ENCODE assay signal across 12 mouse cellular contexts in the genomic region with DNA sequence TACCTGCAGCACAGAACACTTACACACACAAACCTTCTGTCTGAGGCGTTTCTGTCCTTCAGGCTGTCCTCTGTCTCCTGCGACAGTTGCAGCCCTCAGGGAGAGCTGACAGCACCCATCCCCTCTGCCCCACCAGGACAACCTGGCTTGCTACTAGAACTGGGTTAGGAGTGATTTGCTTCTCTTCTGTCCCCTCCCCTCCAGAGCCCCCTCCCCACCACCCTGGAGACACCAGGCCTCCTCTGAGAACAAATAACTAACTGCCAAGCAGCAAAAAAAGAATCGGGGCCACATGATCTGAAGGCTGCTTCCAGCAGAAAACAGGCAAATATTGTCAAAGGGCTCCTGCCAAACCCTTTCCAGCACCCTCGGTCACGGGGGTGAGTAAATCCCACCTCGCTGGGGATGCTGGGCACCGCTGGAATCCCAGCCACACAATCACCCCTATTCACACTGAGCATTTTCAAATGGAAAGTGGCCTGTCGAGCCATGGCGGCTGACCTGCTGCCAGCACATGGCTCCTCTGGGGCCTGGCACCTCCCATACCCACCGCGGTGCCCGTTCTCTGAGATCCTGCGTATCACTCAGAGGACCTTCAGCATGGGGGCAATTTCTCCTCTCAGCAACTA. TPM values are rescaled to one million over a fixed set of nuclear protein-coding genes. Genes with fewer than 3 reads are reported as not detected.
DNase-seq lines count a peak whose midpoint lies in the region; ATAC-seq and TF ChIP-seq lines count a peak whose summit lies in the region.
"Had no signal": no experiment of that assay in that cellular context is flagged by ENCODE, and none has a peak within 500 bp of the region (broad histone marks: within the 10 kb centered on the region; RNA-seq: fewer than 3 reads in every experiment).

No protein-coding gene starts in this region.

- TF ChIP-seq CTCF in thymus, adult 2 months (IDR thresholded peaks at IDR 0.05; ENCODE audit: borderline replicate concordance, control insufficient read depth, extremely low read depth, insufficient read depth, low read length, poor library complexity) = no peak

- peaks cover 16% of the 10 kb centered on the region; the same call in 1 of the 2 replicates for H3K4me1 ChIP-seq in forebrain, embryonic 13.5 days
- H3K4me1 ChIP-seq in forebrain, embryonic 11.5 days (replicated peaks; ENCODE audit: control insufficient read depth, insufficient read depth, low read length) = no peaks in the 10 kb centered on the region; the same call in 1 of the 2 replicates
- H3K4me1 ChIP-seq in thymus, adult 2 months (replicated peaks; ENCODE audit: control insufficient read depth, insufficient read depth, low read length) = no peaks in the 10 kb centered on the region

- no peaks in the 10 kb centered on the region for H3K27me3 ChIP-seq in forebrain, embryonic 13.5 days
- no peaks in the 10 kb centered on the region for H3K27me3 ChIP-seq in forebrain, embryonic 11.5 days (ENCODE audit: control insufficient read depth, insufficient read depth, low read length)
- no peaks in the 10 kb centered on the region for H3K27me3 ChIP-seq in thymus, adult 2 months (ENCODE audit: control insufficient read depth, insufficient read depth, low read length)
- H3K27me3 ChIP-seq: heart, embryonic 13.5 days had no signal

- no peaks in the 10 kb centered on the region for H3K36me3 ChIP-seq in forebrain, embryonic 13.5 days (ENCODE audit: poor library complexity, severe bottlenecking)
- no peaks in the 10 kb centered on the region; the same call in 1 of the 2 replicates for H3K36me3 ChIP-seq in forebrain, embryonic 11.5 days (ENCODE audit: control insufficient read depth, insufficient read depth, low read length)
- H3K36me3 ChIP-seq in thymus, adult 2 months (ENCODE audit: control insufficient read depth, insufficient read depth, low read length) = no peaks in the 10 kb centered on the region
- H3K36me3 ChIP-seq: heart, embryonic 13.5 days had no signal

- DNase-seq in forebrain, embryonic 11.5 days (ENCODE audit: low spot score) = no peak
- peak; percentile 20 for DNase-seq in right cerebral cortex, adult 18-20 months
- DNase-seq in right cerebral cortex, postnatal 36 days (ENCODE audit: low spot score in 2 of 2) = no peak
- peak; percentile 35 for DNase-seq in layer of hippocampus, adult 9-11 months
- peak; percentile 13 for DNase-seq in right cerebral cortex, postnatal 4 days
- DNase-seq in thymus, postnatal 4 days = no peak
- no peak for DNase-seq in thymus, adult 2 months
- DNase-seq: kidney, adult 2 months had no signal

- ATAC-seq in forebrain, embryonic 13.5 days = 0 out of 2 replicates have a peak, but pooled peaks have one; percentile 30
- no peak for ATAC-seq in forebrain, embryonic 11.5 days (replicated peaks; ENCODE audit: low FRiP score)
- ATAC-seq: CD4-positive, CD25-positive, alpha-beta regulatory T cell, adult 4 months had no signal

- TF ChIP-seq POLR2A in thymus, adult 2 months (IDR thresholded peaks at IDR 0.05; ENCODE audit: control insufficient read depth, extremely low read depth, insufficient read depth, low read length, poor library complexity) = no peak

- 0 out of 2 replicates have a peak overlapping the region, but pooled peaks have one; percentile 8 for H3K27ac ChIP-seq in forebrain, embryonic 13.5 days
- H3K27ac ChIP-seq in forebrain, embryonic 11.5 days (ENCODE audit: low read depth, low read length) = no peak overlapping the region
- no peak overlapping the region for H3K27ac ChIP-seq in thymus, adult 2 months (ENCODE audit: control insufficient read depth, insufficient read depth, low read length)
- H3K27ac ChIP-seq: heart, embryonic 13.5 days had no signal

- H3K9ac ChIP-seq in forebrain, embryonic 13.5 days = no peak overlapping the region; the same call in 1 of the 2 replicates
- no peak overlapping the region for H3K9ac ChIP-seq in forebrain, embryonic 11.5 days (ENCODE audit: low read length)
- H3K9ac ChIP-seq: heart, embryonic 13.5 days had no signal

- H3K4me2 ChIP-seq in forebrain, embryonic 13.5 days = no peak overlapping the region
- H3K4me2 ChIP-seq in forebrain, embryonic 11.5 days (ENCODE audit: low read depth, low read length, severe bottlenecking) = no peak overlapping the region
- H3K4me2 ChIP-seq: heart, embryonic 13.5 days had no signal

- WGBS in forebrain, embryonic 13.5 days = 44% methylated on average over 13 of the region's 13 CpGs
- 57% methylated on average over 13 of the region's 13 CpGs for WGBS in forebrain, embryonic 11.5 days
- 89% methylated on average over 13 of the region's 13 CpGs for WGBS in thymus, adult 2 months

- no peaks in the 10 kb centered on the region for H3K9me3 ChIP-seq in forebrain, embryonic 13.5 days (replicated peaks)
- no peaks in the 10 kb centered on the region for H3K9me3 ChIP-seq in forebrain, embryonic 11.5 days (ENCODE audit: control insufficient read depth, low read length)
- H3K9me3 ChIP-seq: heart, embryonic 13.5 days had no signal

- no peak overlapping the region for H3K4me3 ChIP-seq in forebrain, embryonic 13.5 days
- no peak overlapping the region for H3K4me3 ChIP-seq in forebrain, embryonic 11.5 days (ENCODE audit: low read depth, low read length)
- H3K4me3 ChIP-seq in thymus, adult 2 months (ENCODE audit: control insufficient read depth, insufficient read depth, low read length) = no peak overlapping the region
- H3K4me3 ChIP-seq: erythroblast, embryonic 14.5 days; heart, embryonic 13.5 days had no signal

RNA-seq across cellular contexts. Expression of a gene that starts 47.5 kb away (rescaled TPM):
- 11.8 and 15.6 TPM in 2 replicates for polyA plus RNA-seq in forebrain, embryonic 13.5 days (2015; fragmentation: Nextera tagmentation; extraction: Ambion mirVana)
- polyA plus RNA-seq in forebrain, embryonic 11.5 days (2014; fragmentation: Nextera tagmentation; extraction: Ambion mirVana) = 33.0 and 36.0 TPM in 2 replicates
- polyA plus RNA-seq in thymus, adult 2 months (2012; rRNA removed) = 0.04 and 0.12 TPM in 2 replicates
- polyA plus RNA-seq: CD4-positive, CD25-positive, alpha-beta regulatory T cell, adult 4 months; erythroblast, embryonic 14.5 days; heart, embryonic 13.5 days had no signal

Comparison
In these comparisons a context has a peak if more than half of its experiments do, and no peak if none do; other contexts are left out.
1. DNase-seq: peak in right cerebral cortex, adult 18-20 months (single experiment), layer of hippocampus, adult 9-11 months (single experiment) and right cerebral cortex, postnatal 4 days (single experiment); none in forebrain, embryonic 11.5 days (single experiment), right cerebral cortex, postnatal 36 days (0 of 2), thymus, postnatal 4 days (single experiment) and thymus, adult 2 months (single experiment).
2. RNA of a gene that starts 47.5 kb away (polyA plus RNA-seq): 33.0 to 36.0 TPM in forebrain, embryonic 11.5 days and 11.8 to 15.6 TPM in forebrain, embryonic 13.5 days; 0.04 to 0.12 TPM in thymus, adult 2 months; every median in the first group is over 10 times any median in the second.